Mouse (Mus musculus): ENCODE measurements around the gene Traf3ip3.

DNA sequence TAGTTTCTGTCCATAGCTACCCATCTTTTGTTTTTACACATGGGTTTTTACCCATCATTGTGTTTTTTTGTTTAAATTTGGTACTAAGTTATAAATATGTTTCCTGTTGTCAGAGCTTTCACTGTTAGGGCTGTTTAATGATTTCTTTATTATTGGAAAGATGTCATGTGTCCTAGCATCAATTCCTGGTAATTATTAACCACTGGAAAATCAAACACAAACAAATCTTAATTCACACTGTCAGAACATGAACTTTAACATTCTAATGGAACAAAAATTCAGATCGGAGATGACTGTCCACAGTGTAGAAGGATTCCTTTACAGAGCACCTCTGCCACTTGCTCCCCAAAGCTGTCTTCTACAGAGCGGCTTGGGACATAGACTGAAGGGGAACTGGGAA, 3.9 kb upstream of the Traf3ip3 start:
- TF ChIP-seq POLR2A (IDR thresholded peaks at IDR 0.05; ENCODE audit: control insufficient read depth, extremely low read depth, insufficient read depth, low read length, poor library complexity) (no peak), CTCF (IDR thresholded peaks at IDR 0.05; ENCODE audit: borderline replicate concordance, control insufficient read depth, extremely low read depth, insufficient read depth, low read length, poor library complexity) (no peak)
